ENCODE assay signal across 15 mouse cellular contexts in genomic region chr17:73984508-73984907, GRCm38 (mm10). TPM values are rescaled to one million over a fixed set of nuclear protein-coding genes. Genes with fewer than 3 reads are reported as not detected.
DNase-seq lines count a peak whose midpoint lies in the region; ATAC-seq and TF ChIP-seq lines count a peak whose summit lies in the region.
"Had no signal": no experiment of that assay in that cellular context is flagged by ENCODE, and none has a peak within 500 bp of the region (broad histone marks: within the 10 kb centered on the region; RNA-seq: fewer than 3 reads in every experiment).

No protein-coding gene starts in this region.

- no peaks in the 10 kb centered on the region for H3K36me3 ChIP-seq in kidney, postnatal 0 days (ENCODE audit: insufficient read depth, low read length)
- no peaks in the 10 kb centered on the region for H3K36me3 ChIP-seq in limb, embryonic 10.5 days
- H3K36me3 ChIP-seq: midbrain, embryonic 15.5 days had no signal

- TF ChIP-seq CTCF in kidney, postnatal 0 days (IDR thresholded peaks at IDR 0.05; ENCODE audit: low read depth), result no peak
- TF ChIP-seq CTCF in gastrocnemius, adult 2 months (IDR thresholded peaks at IDR 0.05), result no peak

- no peaks in the 10 kb centered on the region for H3K27me3 ChIP-seq in kidney, postnatal 0 days (ENCODE audit: insufficient read depth, low read length)
- no peaks in the 10 kb centered on the region for H3K27me3 ChIP-seq in limb, embryonic 10.5 days (ENCODE audit: low read depth, poor library complexity, severe bottlenecking)
- H3K27me3 ChIP-seq: midbrain, embryonic 15.5 days had no signal

- no peaks in the 10 kb centered on the region for H3K9me3 ChIP-seq in kidney, postnatal 0 days (replicated peaks; ENCODE audit: low read length)
- H3K9me3 ChIP-seq in limb, embryonic 10.5 days (replicated peaks), result no peaks in the 10 kb centered on the region
- H3K9me3 ChIP-seq: midbrain, embryonic 15.5 days had no signal

- H3K4me1 ChIP-seq in kidney, postnatal 0 days (replicated peaks; ENCODE audit: insufficient read depth, low read length), result no peaks in the 10 kb centered on the region; the same call in 1 of the 2 replicates
- peaks cover 17% of the 10 kb centered on the region for H3K4me1 ChIP-seq in limb, embryonic 10.5 days
- H3K4me1 ChIP-seq: midbrain, embryonic 15.5 days had no signal

- H3K9ac ChIP-seq in kidney, postnatal 0 days (ENCODE audit: low read depth, low read length), result no peak overlapping the region
- H3K9ac ChIP-seq: liver, embryonic 14.5 days; midbrain, embryonic 15.5 days had no signal

- no peak overlapping the region for H3K4me2 ChIP-seq in kidney, postnatal 0 days (ENCODE audit: low read length)
- H3K4me2 ChIP-seq: midbrain, embryonic 15.5 days had no signal

- intact Hi-C loops in gastrocnemius, adult 2 months (cut with DNase I), result no loop called here
- intact Hi-C loops in left cerebral cortex, postnatal 14 days (cut with DNase I), result no loop called here

- 3% methylated on average over 4 of the region's 4 CpGs for WGBS in kidney, postnatal 0 days
- 0% methylated on average over 4 of the region's 4 CpGs for WGBS in limb, embryonic 10.5 days

- H3K4me3 ChIP-seq in kidney, postnatal 0 days (replicated peaks; ENCODE audit: low read depth, low read length), result no peak overlapping the region
- H3K4me3 ChIP-seq in limb, embryonic 10.5 days, result no peak overlapping the region
- no peak overlapping the region for H3K4me3 ChIP-seq in gastrocnemius, adult 2 months
- H3K4me3 ChIP-seq: midbrain, embryonic 15.5 days had no signal

- H3K27ac ChIP-seq in kidney, postnatal 0 days, result no peak overlapping the region
- peak overlapping the region; percentile 37 for H3K27ac ChIP-seq in limb, embryonic 10.5 days
- H3K27ac ChIP-seq in gastrocnemius, adult 2 months, result no peak overlapping the region
- H3K27ac ChIP-seq: hindbrain, postnatal 0 days; liver, embryonic 14.5 days; midbrain, embryonic 15.5 days had no signal

- peak; percentile 81 for DNase-seq in kidney, postnatal 0 days (ENCODE audit: low spot score)
- DNase-seq in kidney, adult 11 months, result no peak
- peak; percentile 21 for DNase-seq in 416B (ENCODE audit: low read depth)
- peak; percentile 66 for DNase-seq in embryo, embryonic 10.5 days (ENCODE audit: low spot score)
- peak; percentile 55 for DNase-seq in limb, embryonic 10.5 days (ENCODE audit: low spot score)
- DNase-seq in layer of hippocampus, postnatal 14 days (ENCODE audit: low spot score in 2 of 2), result no peak
- no peak for DNase-seq in gastrocnemius, adult 2 months
- no peak for DNase-seq in left cerebral cortex, postnatal 14 days (ENCODE audit: low spot score in 2 of 2)
- DNase-seq: cerebellum, adult 11-12 months; heart, adult 18-20 months; lung, postnatal 4 days; thymus, postnatal 25 days had no signal

- peak; percentile 66; the same call in 1 of the 2 replicates for ATAC-seq in kidney, postnatal 0 days (replicated peaks; ENCODE audit: low FRiP score, low read depth)
- ATAC-seq: hindbrain, postnatal 0 days; midbrain, embryonic 15.5 days had no signal

RNA-seq across cellular contexts. Expression of gene Xdh, which starts 34.5 kb away (rescaled TPM):
- 1.6 and 1.9 TPM in 2 replicates for polyA plus RNA-seq in kidney, postnatal 0 days (2015; fragmentation: Nextera tagmentation; extraction: Ambion mirVana)
- 0.21 and 0.36 TPM in 2 replicates for polyA plus RNA-seq in limb, embryonic 10.5 days (2016; fragmentation: Nextera tagmentation; extraction: Ambion mirVana)
- 1 to 10 TPM; 1.1 to 2.1 TPM for total RNA-seq in layer of hippocampus, postnatal 14 days (2021)
- 10 to 100 TPM; 54.9 to 72.1 TPM for total RNA-seq in gastrocnemius, adult 2 months (2021)
- under 1 TPM; 0.77 to 0.99 TPM for total RNA-seq in left cerebral cortex, postnatal 14 days (2021)

Comparison
In these comparisons a context has a peak if more than half of its experiments do, and no peak if none do; other contexts are left out.
1. DNase-seq: peak in kidney, postnatal 0 days (single experiment), 416B (single experiment), embryo, embryonic 10.5 days (single experiment) and limb, embryonic 10.5 days (single experiment); none in kidney, adult 11 months (single experiment), layer of hippocampus, postnatal 14 days (0 of 2), gastrocnemius, adult 2 months (single experiment) and left cerebral cortex, postnatal 14 days (0 of 2).
2. RNA of gene Xdh, which starts 34.5 kb away (total RNA-seq): 54.9 to 72.1 TPM in gastrocnemius, adult 2 months; 1.1 to 2.1 TPM in layer of hippocampus, postnatal 14 days and 0.77 to 0.99 TPM in left cerebral cortex, postnatal 14 days; every median in the first group is over 10 times any median in the second.